Mouse (Mus musculus) embryonic stem cell, embryonic (primary cell): ENCODE results near the gene Fastkd1.

Source experiments
- CTCF ChIA-PET, 4 experiments: fragments of 300-600 bp in 2 of 4; fragments of 350-600 bp in 2 of 4; sonication (Branson Sonifier 250); formaldehyde crosslinking; loops; one replicate each; lab custom pipeline; 2022; ENCODE audit warnings: inconsistent platforms in 2 of 4; lab: Charles Lee
- POLR2A ChIA-PET, 4 experiments: fragments of 300-600 bp in 2 of 4; fragments of 350-600 bp in 2 of 4; sonication (Branson Sonifier 250); formaldehyde crosslinking; loops; one replicate each; lab custom pipeline; 2022; ENCODE audit warnings: antibody characterized with exemption in 4 of 4, inconsistent platforms in 1 of 4; lab: Charles Lee

The Fastkd1 gene

GRCm38 (mm10) chr2:69683036-69683805, 30.1 kb downstream of the Fastkd1 start:
- ChIA-PET CTCF (interaction anchor here in 2 of 4 experiments (0.6 to 0.9 kb wide), 3 partner anchors 10 to 95 kb away, joined by 5 to 9 read pairs (median 8); no protein-coding TSS in a partner anchor), POLR2A (interaction anchor here in 3 of 4 experiments (0.6 to 0.8 kb wide), 3 partner anchors 16 to 633 kb away, joined by 3 to 7 read pairs (median 4); no protein-coding TSS in a partner anchor)

GRCm38 (mm10) chr2:69681931-69682330, 31.4 kb downstream of the Fastkd1 start:
- ChIA-PET CTCF (no interaction called here), POLR2A (no interaction called here)

GRCm38 (mm10) chr2:69679990-69680389, 33.3 kb downstream of the Fastkd1 start:
- ChIA-PET POLR2A (interaction anchor here in 3 of 4 experiments (0.6 to 1.5 kb wide), 7 partner anchors 14 to 264 kb away, joined by 3 to 6 read pairs (median 3); partner anchors contain the start of genes Bbs5 (in 1 of the 3), Ccdc173 (in 1 of the 3), Fastkd1 (in 1 of the 3) and Phospho2 (in 1 of the 3)), CTCF (interaction anchor here (0.6 to 2.0 kb wide), 60 partner anchors 9 to 417 kb away, joined by 3 to 13 read pairs (median 3); partner anchors contain the start of genes Fastkd1 (in 4 of the 4), Klhl41 (in 3 of the 4), Bbs5 (in 2 of the 4) and Klhl23 (in 2 of the 4))

GRCm38 (mm10) chr2:69677215-69677614, 36.1 kb downstream of the Fastkd1 start:
- CTCF ChIA-PET = interaction anchor here in 1 of 4 experiments (1.0 kb wide), 1 partner anchor 113 kb away, joined by 4 read pairs; no protein-coding TSS in a partner anchor
- POLR2A ChIA-PET = interaction anchor here in 1 of 4 experiments (2.4 kb wide), 1 partner anchor 30 kb away, joined by 6 read pairs; the partner anchor contains the start of gene Bbs5

GRCm38 (mm10) chr2:69676713-69677112, 36.6 kb downstream of the Fastkd1 start:
- ChIA-PET POLR2A (interaction anchor here in 1 of 4 experiments (2.4 kb wide), 1 partner anchor 30 kb away, joined by 6 read pairs; the partner anchor contains the start of gene Bbs5), CTCF (interaction anchor here in 1 of 4 experiments (1.0 kb wide), 1 partner anchor 114 kb away, joined by 4 read pairs; no protein-coding TSS in a partner anchor)

- ChIA-PET POLR2A (interaction anchor here in 1 of 4 experiments (2.4 kb wide), 1 partner anchor 28 kb away, joined by 6 read pairs; the partner anchor contains the start of gene Bbs5), CTCF (no interaction called here)
Observed at GRCm38 (mm10) chr2:69675266-69675665, 38.0 kb downstream of the Fastkd1 start.

GRCm38 (mm10) chr2:69673723-69674122, 39.6 kb downstream of the Fastkd1 start:
- ChIA-PET POLR2A (interaction anchor here in 1 of 4 experiments (1.4 kb wide), 1 partner anchor 26 kb away, joined by 3 read pairs; the partner anchor contains the start of gene Bbs5), CTCF (no interaction called here)

GRCm38 (mm10) chr2:69669853-69670252, 43.5 kb downstream of the Fastkd1 start, which contains the start of gene Klhl41:
TSS of gene Klhl41 (plus strand) at chr2:69670120.
- CTCF ChIA-PET = interaction anchor here in 3 of 4 experiments (0.7 to 1.4 kb wide), 3 partner anchors 10 kb away, joined by 3 to 6 read pairs (median 4); no protein-coding TSS in a partner anchor
- POLR2A ChIA-PET = interaction anchor here in 1 of 4 experiments (1.3 kb wide), 1 partner anchor 23 kb away, joined by 5 read pairs; the partner anchor contains the start of gene Bbs5

- POLR2A ChIA-PET = no interaction called here
- CTCF ChIA-PET = no interaction called here
Observed at GRCm38 (mm10) chr2:69668414-69668813, 44.9 kb downstream of the Fastkd1 start.

GRCm38 (mm10) chr2:69667656-69668055, 45.7 kb downstream of the Fastkd1 start:
- CTCF ChIA-PET = no interaction called here
- POLR2A ChIA-PET = no interaction called here

- CTCF ChIA-PET = interaction anchor here in 2 of 4 experiments (0.5 to 1.5 kb wide), 4 partner anchors 15 to 135 kb away, joined by 3 to 4 read pairs (median 3); no protein-coding TSS in a partner anchor
- POLR2A ChIA-PET = interaction anchor here in 3 of 4 experiments (0.9 to 1.2 kb wide), 3 partner anchors 12 to 17 kb away, joined by 3 to 4 read pairs (median 4); partner anchors contain the start of gene Bbs5 (in 1 of the 3)
Observed at GRCm38 (mm10) chr2:69663827-69664476, 49.4 kb downstream of the Fastkd1 start.

GRCm38 (mm10) chr2:69659326-69659725, 54.0 kb downstream of the Fastkd1 start:
- ChIA-PET CTCF (no interaction called here), POLR2A (no interaction called here)

- ChIA-PET CTCF (no interaction called here), POLR2A (interaction anchor here in 2 of 4 experiments (0.6 to 1.1 kb wide), 2 partner anchors 14 to 37 kb away, joined by 3 read pairs; no protein-coding TSS in a partner anchor)
Observed at GRCm38 (mm10) chr2:69649716-69650115, 63.6 kb downstream of the Fastkd1 start.

GRCm38 (mm10) chr2:69646726-69647490, 66.4 kb downstream of the Fastkd1 start, which contains the start of gene Bbs5:
TSS of gene Bbs5 (plus strand) at chr2:69647171.
- POLR2A ChIA-PET = interaction anchor here (0.6 to 1.6 kb wide), 29 partner anchors 9 to 175 kb away, joined by 3 to 9 read pairs (median 4); partner anchors contain the start of genes Fastkd1 (in 2 of the 4), Ppig (in 2 of the 4), Ccdc173 (in 1 of the 4) and Klhl23 (in 1 of the 4)
- CTCF ChIA-PET = interaction anchor here (0.5 to 1.3 kb wide), 7 partner anchors 9 to 156 kb away, joined by 3 to 8 read pairs (median 3); partner anchors contain the start of genes Ccdc173 (in 1 of the 4) and Phospho2 (in 1 of the 4)

- ChIA-PET CTCF (no interaction called here), POLR2A (interaction anchor here in 1 of 4 experiments (1.3 kb wide), 1 partner anchor 77 kb away, joined by 7 read pairs; the partner anchor contains the start of gene Ppig)
Observed at GRCm38 (mm10) chr2:69644968-69645617, 68.2 kb downstream of the Fastkd1 start.

- ChIA-PET POLR2A (interaction anchor here in 1 of 4 experiments (0.8 kb wide), 1 partner anchor 150 kb away, joined by 5 read pairs; no protein-coding TSS in a partner anchor), CTCF (interaction anchor here in 2 of 4 experiments (0.6 to 1.4 kb wide), 3 partner anchors 13 to 138 kb away, joined by 3 to 5 read pairs (median 4); no protein-coding TSS in a partner anchor)
Observed at GRCm38 (mm10) chr2:69640100-69640499, 73.2 kb downstream of the Fastkd1 start.
